Mouse (Mus musculus): ENCODE results near the gene Diexf. TPM values are rescaled to one million over a fixed set of nuclear protein-coding genes. Genes with fewer than 3 reads are reported as not detected.
A peak's percentile ranks its signal among the peaks of the same experiment; 100 is the strongest.

Diexf gene
- polyA plus RNA-seq, 2 experiments from 2014 or later = 6.8 to 7.1 TPM

- ATAC-seq = no peak
Measured at GRCm38 (mm10) chr1:193138087-193138486, 8.0 kb upstream of the Diexf start.

GRCm38 (mm10) chr1:193133726-193134125, 3.7 kb upstream of the Diexf start:
- ATAC-seq = no peak

- ATAC-seq = no peak
Measured at GRCm38 (mm10) chr1:193132385-193132784, 2.3 kb upstream of the Diexf start.

GRCm38 (mm10) chr1:193131311-193131948, 1.4 kb upstream of the Diexf start:
- no peak for ATAC-seq

- ATAC-seq = peak; percentile 67
Measured at GRCm38 (mm10) chr1:193130839-193131238, 767 bp upstream of the Diexf start.

GRCm38 (mm10) chr1:193130456-193130825, 369 bp upstream of the Diexf start:
- ATAC-seq = peak; percentile 19

GRCm38 (mm10) chr1:193129321-193129720, 751 bp downstream of the Diexf start:
- ATAC-seq = no peak

GRCm38 (mm10) chr1:193128055-193128454, 2.0 kb downstream of the Diexf start:
- ATAC-seq = no peak

- no peak for ATAC-seq
Measured at GRCm38 (mm10) chr1:193125835-193126234, 4.2 kb downstream of the Diexf start.

- no peak for ATAC-seq
Measured at GRCm38 (mm10) chr1:193123290-193123689, 6.8 kb downstream of the Diexf start.

GRCm38 (mm10) chr1:193122793-193123192, 7.3 kb downstream of the Diexf start:
- ATAC-seq = no peak

- ATAC-seq = no peak
Measured at GRCm38 (mm10) chr1:193112093-193112492, 18.0 kb downstream of the Diexf start.

GRCm38 (mm10) chr1:193102996-193103395, 27.1 kb downstream of the Diexf start:
- ATAC-seq = no peak

GRCm38 (mm10) chr1:193102556-193102955, 27.5 kb downstream of the Diexf start:
- no peak for ATAC-seq

- no peak for ATAC-seq
Measured at GRCm38 (mm10) chr1:193102029-193102428, 28.0 kb downstream of the Diexf start.

- ATAC-seq = no peak
Measured at GRCm38 (mm10) chr1:193098946-193099345, 31.1 kb downstream of the Diexf start.

GRCm38 (mm10) chr1:193093596-193093995, 36.5 kb downstream of the Diexf start:
- ATAC-seq = no peak

- no peak for ATAC-seq
Measured at GRCm38 (mm10) chr1:193092771-193093170, 37.3 kb downstream of the Diexf start.

GRCm38 (mm10) chr1:193090894-193091293, 39.2 kb downstream of the Diexf start:
- ATAC-seq = no peak

- ATAC-seq = no peak
Measured at GRCm38 (mm10) chr1:193090211-193090871, 39.7 kb downstream of the Diexf start.

GRCm38 (mm10) chr1:193089683-193090082, 40.4 kb downstream of the Diexf start:
- no peak for ATAC-seq

GRCm38 (mm10) chr1:193089211-193089610, 40.9 kb downstream of the Diexf start:
- no peak for ATAC-seq

GRCm38 (mm10) chr1:193086842-193087476, 43.1 kb downstream of the Diexf start:
- ATAC-seq = no peak
